Mouse (Mus musculus) midbrain, embryonic 14.5 days (tissue): ENCODE results near the gene Atf2. TPM values are rescaled to one million over a fixed set of nuclear protein-coding genes. Genes with fewer than 3 reads are reported as not detected.
"Not testable (repeated sequence)": the region's sequence is repeated elsewhere in the genome, so short reads cannot be mapped to it uniquely, and the experiment has no call there.

ENCODE experiments used
- ATAC-seq: fragments of 200-750 bp; cut with Nextera tagmentation; 2 replicates; pipeline ENCODE4 v1.8.0; 2017; ENCODE audit warnings: moderate number of reproducible peaks, moderate library complexity; ENCODE audit not compliant: low FRiP score, low TSS enrichment
- DNase-seq: peaks from one replicate; pipeline ENCODE4 v3.0.0-alpha.2; 2015
- H3K27ac ChIP-seq: fragments of 300-500 bp; sonication (generic); replicated peaks from 2 replicates; pipeline ENCODE4 v1.5.1; 2014; ENCODE audit warnings: mild to moderate bottlenecking, low read depth, low read length, moderate library complexity
- H3K27me3 ChIP-seq: fragments of 300-500 bp; sonication (generic); 2 replicates; pipeline ENCODE4 v1.6.1; 2014; ENCODE audit warnings: low read length, control low read depth, mixed read lengths; ENCODE audit not compliant: control insufficient read depth, insufficient read depth
- H3K36me3 ChIP-seq: fragments of 300-500 bp; sonication (generic); 2 replicates; pipeline ENCODE4 v1.6.1; 2014; ENCODE audit warnings: low read length, control low read depth; ENCODE audit not compliant: control insufficient read depth, insufficient read depth
- H3K4me1 ChIP-seq: fragments of 300-500 bp; sonication (generic); 2 replicates; pipeline ENCODE4 v1.6.1; 2014; ENCODE audit warnings: mild to moderate bottlenecking, antibody characterized with exemption, low read length, control low read depth; ENCODE audit not compliant: control insufficient read depth, insufficient read depth
- H3K4me2 ChIP-seq: fragments of 300-500 bp; sonication (generic); 2 replicates; pipeline ENCODE4 v1.6.1; 2014; ENCODE audit warnings: mild to moderate bottlenecking, low read length, moderate library complexity
- H3K4me3 ChIP-seq: fragments of 300-500 bp; sonication (generic); replicated peaks from 2 replicates; pipeline ENCODE4 v1.5.1; 2014; ENCODE audit warnings: low read depth, low read length
- H3K9ac ChIP-seq: fragments of 300-500 bp; sonication (generic); replicated peaks from 2 replicates; pipeline ENCODE4 v1.6.1; 2014; ENCODE audit warnings: mild to moderate bottlenecking, low read length, moderate library complexity
- H3K9me3 ChIP-seq: fragments of 300-500 bp; sonication (generic); 2 replicates; pipeline ENCODE4 v1.6.1; 2016; ENCODE audit warnings: low read length, control low read depth, mixed read lengths; ENCODE audit not compliant: control insufficient read depth
- WGBS: fragments of 180-500 bp; shearing (Covaris S2); extraction: QIAGEN DNeasy Blood & Tissue Kit; methylation state at CpG from one replicate; pipeline ENCODE4 v1.1.7; 2014; 5-methylcytosine and 5-hydroxymethylcytosine counted together
- polyA plus RNA-seq: library from polyadenylated mRNA; unstranded; fragments of >200 nt; fragmentation: Nextera tagmentation; extraction: Ambion mirVana; gene quantifications from 2 replicates; pipeline ENCODE4 v1.2.1, GENCODE M21; 2014

Atf2 gene
- polyA plus RNA-seq, 1 experiment from 2014 or later, result 122 TPM

DNA sequence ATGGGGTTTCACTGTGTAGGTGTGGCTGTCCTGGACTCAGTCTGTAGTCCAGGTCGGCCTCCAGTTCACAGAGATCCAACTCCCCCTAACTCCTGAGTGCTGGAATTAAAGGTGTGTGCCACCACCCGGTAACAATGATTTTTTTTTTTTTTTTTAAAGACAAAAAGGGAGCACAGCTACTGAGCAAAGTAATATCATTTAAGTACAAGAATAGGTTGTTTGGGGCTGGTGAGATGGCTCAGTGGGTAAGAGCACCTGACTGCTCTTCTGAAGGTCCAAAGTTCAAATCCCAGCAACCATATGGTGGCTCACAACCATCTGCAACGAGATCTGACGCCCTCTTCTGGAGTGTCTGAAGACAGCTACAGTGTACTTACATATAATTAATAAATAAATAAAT lies 4.5 kb upstream of the Atf2 start:
- not testable (repeated sequence) for H3K4me1 ChIP-seq, H3K27me3 ChIP-seq, H3K4me2 ChIP-seq, H3K36me3 ChIP-seq, H3K9me3 ChIP-seq, DNase-seq, H3K4me3 ChIP-seq, H3K27ac ChIP-seq, H3K9ac ChIP-seq, ATAC-seq
- 80% methylated on average over 4 of the region's 4 CpGs for WGBS

DNA sequence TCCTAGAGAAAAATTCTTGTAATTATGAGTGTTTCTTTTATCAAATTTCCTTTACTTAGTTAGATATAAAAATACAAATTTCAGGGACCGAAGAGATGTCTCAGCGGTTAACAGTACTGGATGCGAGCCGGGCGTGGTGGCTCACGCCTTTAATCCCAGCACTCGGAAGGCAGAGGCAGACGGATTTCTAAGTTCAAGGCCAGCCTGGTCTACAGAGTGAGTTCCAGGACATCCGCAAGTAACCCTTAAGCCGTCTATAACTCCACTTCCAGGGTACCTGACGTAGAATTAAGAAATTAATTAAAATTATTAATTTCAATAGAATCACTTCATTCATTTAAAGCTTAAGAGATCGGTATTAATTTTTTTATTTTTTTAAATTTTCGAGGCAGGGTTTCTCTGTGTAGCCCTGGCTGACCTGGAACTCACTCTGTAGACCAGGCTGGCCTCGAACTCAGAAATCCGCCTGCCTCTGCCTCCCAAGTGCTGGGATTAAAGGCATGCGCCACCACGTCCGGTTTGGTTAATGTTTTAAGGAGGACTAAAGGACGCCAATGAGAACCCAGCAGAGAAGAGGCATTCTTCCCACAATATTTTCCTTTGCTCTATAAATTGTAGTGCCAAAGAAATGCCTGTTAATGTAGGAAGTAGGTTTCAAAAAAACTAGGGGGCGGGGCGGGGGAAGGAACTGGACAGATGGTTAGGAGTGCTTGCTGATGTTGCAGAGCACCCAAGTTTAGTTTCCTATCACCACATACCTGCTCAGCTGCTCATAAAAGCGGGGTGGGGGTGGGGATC lies 1.2 kb upstream of the Atf2 start:
- no peaks in the 10 kb centered on the region for H3K27me3 ChIP-seq
- H3K36me3 ChIP-seq, result no peaks in the 10 kb centered on the region
- H3K9me3 ChIP-seq, result no peaks in the 10 kb centered on the region
- H3K27ac ChIP-seq, result peak overlapping the region; percentile 96
- peak overlapping the region; percentile 62 for H3K4me2 ChIP-seq
- peaks cover 10% of the 10 kb centered on the region; the same call in 1 of the 2 replicates for H3K4me1 ChIP-seq
- H3K4me3 ChIP-seq, result peak overlapping the region; percentile 94
- no peak for ATAC-seq
- peak overlapping the region; percentile 73; the same call in 1 of the 2 replicates for H3K9ac ChIP-seq
- DNase-seq, result peak; percentile 47
- WGBS, result 68% methylated on average over 22 of the region's 22 CpGs

DNA sequence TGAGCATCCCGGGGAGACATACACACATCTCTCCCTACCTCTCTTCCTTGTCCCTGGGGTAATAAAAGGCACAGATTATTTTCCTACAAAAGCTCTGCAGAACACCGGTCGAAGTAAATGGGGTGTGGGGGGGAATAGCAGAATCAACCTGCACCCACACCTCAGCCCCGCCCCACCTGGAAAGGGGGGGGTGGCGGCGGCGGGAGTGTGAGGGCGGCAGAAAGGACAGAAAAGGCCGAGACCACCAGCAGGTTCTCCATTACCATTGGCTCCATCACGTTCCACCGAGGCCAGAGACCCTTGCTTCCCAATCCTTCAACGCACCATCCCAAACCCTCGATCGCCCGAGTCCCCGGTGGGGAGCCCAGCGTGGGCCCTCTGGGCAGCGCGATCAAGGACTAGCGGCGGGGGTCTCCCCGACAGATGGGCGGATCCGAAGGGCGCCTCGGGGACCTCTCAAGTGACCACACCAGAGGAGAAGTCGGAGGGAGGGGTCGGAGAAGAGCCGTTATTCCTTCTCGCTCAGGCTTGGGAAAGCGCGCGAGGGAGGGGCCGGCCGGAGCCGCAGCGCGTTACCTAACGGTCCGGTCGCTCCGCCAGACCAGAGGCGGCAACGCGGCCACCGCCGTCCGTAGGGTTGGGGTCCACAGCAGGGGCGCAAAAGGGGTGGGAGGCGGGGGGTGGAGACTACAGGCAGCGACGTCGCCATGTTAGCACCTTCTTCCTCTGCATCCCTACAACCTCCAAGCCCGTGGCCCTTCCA lies 557 bp downstream of the Atf2 start:
- Histone ChIP-seq H3K9ac (peak overlapping the region; percentile 95), H3K36me3 (no peaks in the 10 kb centered on the region), H3K4me1 (peaks cover 10% of the 10 kb centered on the region; the same call in 1 of the 2 replicates), H3K9me3 (no peaks in the 10 kb centered on the region), H3K27me3 (no peaks in the 10 kb centered on the region), H3K27ac (peak overlapping the region; percentile 97), H3K4me3 (peak overlapping the region; percentile 94), H3K4me2 (peak overlapping the region; percentile 77)
- DNase-seq (no peak), ATAC-seq (peak; percentile 77)
- WGBS, result under 1% methylated on average over 54 of the region's 54 CpGs

DNA sequence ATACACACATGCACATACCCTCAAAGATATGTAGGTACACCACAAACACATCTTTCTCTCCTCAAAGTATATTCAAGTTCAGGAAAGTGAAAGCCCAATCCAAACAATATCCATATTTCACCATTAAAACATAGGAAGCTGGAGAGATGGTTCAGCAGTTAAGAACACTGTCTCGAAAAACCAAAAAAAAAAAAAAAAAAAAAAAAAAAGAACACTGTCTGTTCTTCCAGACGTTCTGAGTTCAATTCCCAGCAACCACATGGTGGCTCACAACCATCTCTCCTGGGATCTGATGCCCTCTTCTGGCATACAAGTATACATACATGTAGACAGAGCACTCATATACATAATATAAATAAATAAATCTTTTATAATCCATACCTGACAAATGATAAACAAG lies 6.4 kb downstream of the Atf2 start:
- Histone ChIP-seq H3K4me3 (no peak overlapping the region), H3K36me3 (no peaks in the 10 kb centered on the region), H3K9me3 (no peaks in the 10 kb centered on the region), H3K27me3 (no peaks in the 10 kb centered on the region), H3K27ac (no peak overlapping the region), H3K4me2 (no peak overlapping the region), H3K9ac (no peak overlapping the region), H3K4me1 (0 out of 2 replicates have a peak, but pooled peaks cover 6% of the 10 kb centered on the region)
- DNase-seq, result no peak
- WGBS, result 87% methylated on average over 2 of the region's 2 CpGs
- ATAC-seq, result no peak

DNA sequence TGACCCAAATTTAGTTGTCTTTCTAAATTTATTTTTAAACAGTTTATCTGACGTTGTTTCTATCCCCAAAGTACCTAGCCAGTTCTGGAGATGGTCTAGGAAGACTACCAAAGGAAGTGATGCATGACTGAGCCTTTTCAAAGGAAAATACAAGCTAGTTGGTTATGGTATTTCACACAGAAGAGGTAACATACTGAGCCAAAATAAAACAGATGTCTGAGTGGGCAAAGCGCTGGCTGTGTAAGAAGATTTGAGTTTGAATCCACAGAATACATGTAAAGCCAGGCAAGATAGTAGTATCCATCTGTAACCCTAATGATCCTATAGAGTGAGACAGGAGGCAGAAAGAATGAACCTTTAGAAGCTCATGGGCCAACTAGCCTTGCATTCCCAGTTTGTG lies 14.5 kb downstream of the Atf2 start:
- H3K36me3 ChIP-seq, result peaks cover 11% of the 10 kb centered on the region
- no peak for ATAC-seq
- H3K4me1 ChIP-seq, result no peaks in the 10 kb centered on the region
- H3K27me3 ChIP-seq, result no peaks in the 10 kb centered on the region
- WGBS, result 84% methylated on average over 2 of the region's 2 CpGs
- no peak overlapping the region for H3K4me3 ChIP-seq
- H3K4me2 ChIP-seq, result no peak overlapping the region
- DNase-seq, result no peak
- no peak overlapping the region for H3K27ac ChIP-seq
- H3K9me3 ChIP-seq, result no peaks in the 10 kb centered on the region
- H3K9ac ChIP-seq, result no peak overlapping the region

DNA sequence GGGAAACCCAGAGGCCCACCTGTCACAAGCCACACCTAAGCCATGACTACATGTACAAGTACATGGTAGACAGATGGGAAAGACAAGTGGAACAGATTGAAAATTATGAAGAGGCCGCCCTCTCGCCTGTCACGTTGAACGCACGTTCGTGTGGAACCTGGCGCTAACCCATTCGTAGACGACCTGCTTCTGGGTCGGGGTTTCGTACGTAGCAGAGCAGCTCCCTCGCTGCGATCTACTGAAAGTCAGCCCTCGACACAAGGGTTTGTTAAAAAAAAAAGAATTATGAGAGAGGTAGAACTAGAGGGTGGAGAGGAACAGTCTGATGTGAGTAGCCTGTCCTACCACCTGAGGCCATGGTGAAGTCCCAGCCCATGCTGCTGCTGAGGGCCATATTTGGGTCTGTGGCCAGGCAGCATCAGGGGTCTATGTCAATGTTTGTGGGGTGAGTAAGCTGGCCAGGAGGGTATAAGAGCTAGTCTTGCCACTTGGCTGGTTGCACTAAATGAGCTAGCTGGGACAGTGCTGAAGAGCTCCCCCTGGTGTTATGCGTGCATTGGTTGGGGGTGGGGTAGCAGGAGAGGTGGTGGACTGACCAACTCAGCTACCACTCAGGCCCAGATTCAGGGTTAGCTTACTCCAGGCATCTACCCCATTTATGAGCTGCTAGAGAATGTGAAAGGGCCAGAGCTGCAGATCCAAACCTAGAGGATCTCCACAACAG lies 24.5 kb downstream of the Atf2 start:
- Histone ChIP-seq H3K4me2 (no peak overlapping the region), H3K4me1 (no peaks in the 10 kb centered on the region), H3K9me3 (no peaks in the 10 kb centered on the region), H3K9ac (no peak overlapping the region), H3K36me3 (peaks cover 14% of the 10 kb centered on the region), H3K4me3 (no peak overlapping the region), H3K27me3 (no peaks in the 10 kb centered on the region), H3K27ac (no peak overlapping the region)
- DNase-seq (peak; percentile 11), ATAC-seq (no peak)
- 76% methylated on average over 16 of the region's 16 CpGs for WGBS

DNA sequence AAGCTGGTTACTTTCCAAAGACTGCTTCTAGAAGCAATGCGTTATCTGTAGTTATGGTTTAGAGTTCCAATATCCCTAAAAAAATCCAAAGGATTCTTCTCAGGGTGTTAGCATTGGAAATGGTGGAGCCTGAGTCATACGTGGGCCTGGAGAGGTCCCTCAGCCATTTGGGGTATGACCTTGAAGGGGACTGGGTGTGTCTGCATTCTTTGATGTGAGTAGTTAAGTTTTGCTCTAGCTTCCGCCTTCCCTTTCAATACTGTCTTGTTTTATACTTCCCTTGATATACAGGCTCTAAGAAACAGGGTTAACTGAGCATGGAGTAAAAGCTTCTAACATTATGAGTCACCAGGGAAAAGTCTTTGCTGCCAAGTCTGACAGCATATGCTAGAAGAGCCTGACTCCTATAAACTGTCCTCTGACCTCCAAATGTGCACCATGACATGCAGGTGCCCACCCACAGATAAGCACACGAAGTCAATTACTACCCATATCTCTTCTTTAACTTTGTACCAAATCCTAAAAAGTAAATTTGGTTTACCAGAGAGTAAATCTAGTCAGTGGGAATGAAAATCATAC lies 32.3 kb downstream of the Atf2 start:
- Histone ChIP-seq H3K4me1 (no peaks in the 10 kb centered on the region), H3K4me3 (no peak overlapping the region), H3K9me3 (no peaks in the 10 kb centered on the region), H3K36me3 (peaks cover 6% of the 10 kb centered on the region; the same call in 1 of the 2 replicates), H3K9ac (no peak overlapping the region), H3K27ac (no peak overlapping the region), H3K27me3 (no peaks in the 10 kb centered on the region), H3K4me2 (no peak overlapping the region)
- 92% methylated on average over 4 of the region's 4 CpGs for WGBS
- DNase-seq, result no peak
- no peak for ATAC-seq

DNA sequence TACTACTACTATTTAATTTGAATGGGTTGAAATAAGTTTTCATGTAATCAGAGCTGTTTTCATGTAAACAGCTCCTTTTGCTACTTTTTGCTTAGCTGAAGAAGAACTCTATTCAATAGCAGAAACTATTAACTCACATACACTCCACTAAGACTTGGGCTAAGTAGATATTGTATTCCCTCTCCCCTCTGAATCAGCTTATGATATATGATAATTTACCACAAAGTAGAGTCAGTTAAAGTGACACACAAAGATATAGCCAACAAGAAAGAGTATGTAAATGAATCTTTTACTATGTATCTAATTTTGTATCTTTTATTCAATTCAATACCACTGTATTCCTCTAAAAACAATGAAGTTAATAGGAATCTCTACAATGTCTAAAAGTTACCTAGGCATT lies 35.1 kb downstream of the Atf2 start:
- Histone ChIP-seq H3K27me3 (no peaks in the 10 kb centered on the region), H3K4me1 (no peaks in the 10 kb centered on the region), H3K9me3 (no peaks in the 10 kb centered on the region), H3K4me2 (no peak overlapping the region), H3K27ac (no peak overlapping the region), H3K9ac (no peak overlapping the region), H3K36me3 (peaks cover 6% of the 10 kb centered on the region; the same call in 1 of the 2 replicates), H3K4me3 (no peak overlapping the region)
- no peak for ATAC-seq
- DNase-seq, result no peak
